Mouse (Mus musculus) heart, postnatal 0 days (tissue): Measurements from ENCODE around the gene Rdh11.

Experiments used
- CTCF ChIP-seq: IDR thresholded peaks from 2 replicates; pipeline ENCODE4 v1.5.1; 2016; ENCODE audit warnings: antibody characterized with exemption, control low read depth, low read depth
- EP300 ChIP-seq: IDR thresholded peaks from 2 replicates; pipeline ENCODE4 v1.6.1; 2016; ENCODE audit warnings: antibody characterized with exemption, low read depth

DNA sequence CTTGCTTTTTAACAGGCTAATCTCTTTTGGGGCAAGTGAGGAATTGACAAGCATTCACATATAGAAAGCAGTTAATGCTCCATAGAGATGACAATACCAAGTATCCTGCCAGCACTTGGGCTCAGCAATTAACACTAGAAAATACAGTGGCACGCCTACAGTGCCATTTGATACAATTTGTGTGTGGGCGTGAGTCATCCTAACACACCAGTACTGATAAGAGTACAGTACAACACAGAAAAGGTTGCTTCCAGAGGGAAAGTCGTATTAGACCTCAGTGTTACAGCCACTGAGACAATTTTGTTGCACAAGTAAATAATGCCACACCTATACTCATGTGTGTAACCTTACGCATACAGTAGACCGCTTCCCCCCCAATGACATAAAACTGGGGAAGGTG is 5.0 kb upstream of the Rdh11 start:
- TF ChIP-seq CTCF (no peak), EP300 (no peak)
